Comparison of ENCODE assay signal across 26 mouse cellular contexts in genomic region chr16:36739404-36739930, GRCm38 (mm10). TPM values are rescaled to one million over a fixed set of nuclear protein-coding genes. Genes with fewer than 3 reads are reported as not detected.
DNase-seq lines count a peak whose midpoint lies in the region; ATAC-seq and TF ChIP-seq lines count a peak whose summit lies in the region.
"Had no signal": no experiment of that assay in that cellular context is flagged by ENCODE, and none has a peak within 500 bp of the region (broad histone marks: within the 10 kb centered on the region; RNA-seq: fewer than 3 reads in every experiment).

No protein-coding gene starts in this region.

- H3K4me3 ChIP-seq in kidney, embryonic 14.5 days (ENCODE audit: low read length), result no peak overlapping the region
- H3K4me3 ChIP-seq in kidney, postnatal 0 days (replicated peaks; ENCODE audit: low read depth, low read length), result no peak overlapping the region
- no peak overlapping the region for H3K4me3 ChIP-seq in hindbrain, embryonic 14.5 days (replicated peaks; ENCODE audit: low read length)
- H3K4me3 ChIP-seq: embryonic facial prominence, embryonic 13.5 days; forebrain, embryonic 10.5 days; forebrain, embryonic 13.5 days; gastrocnemius, adult 2 months; hindbrain, embryonic 12.5 days had no signal

- H3K27ac ChIP-seq in kidney, embryonic 14.5 days (ENCODE audit: low read depth, low read length), result no peak overlapping the region
- H3K27ac ChIP-seq in kidney, postnatal 0 days, result no peak overlapping the region
- H3K27ac ChIP-seq in hindbrain, embryonic 14.5 days, result no peak overlapping the region
- H3K27ac ChIP-seq: embryonic facial prominence, embryonic 13.5 days; forebrain, embryonic 10.5 days; forebrain, embryonic 13.5 days; gastrocnemius, adult 2 months; hindbrain, embryonic 12.5 days had no signal

- TF ChIP-seq CTCF in kidney, postnatal 0 days (IDR thresholded peaks at IDR 0.05; ENCODE audit: low read depth), result no peak

- 14% methylated on average over 4 of the region's 4 CpGs for WGBS in kidney, embryonic 14.5 days
- 17% methylated on average over 4 of the region's 4 CpGs for WGBS in kidney, postnatal 0 days
- 64% methylated on average over 4 of the region's 4 CpGs for WGBS in hindbrain, embryonic 14.5 days

- no peak overlapping the region for H3K9ac ChIP-seq in kidney, embryonic 14.5 days (ENCODE audit: low read depth, low read length)
- H3K9ac ChIP-seq in kidney, postnatal 0 days (ENCODE audit: low read depth, low read length), result no peak overlapping the region
- no peak overlapping the region for H3K9ac ChIP-seq in hindbrain, embryonic 14.5 days
- H3K9ac ChIP-seq: embryonic facial prominence, embryonic 13.5 days; forebrain, embryonic 13.5 days; hindbrain, embryonic 12.5 days had no signal

- no peaks in the 10 kb centered on the region for H3K9me3 ChIP-seq in kidney, embryonic 14.5 days (ENCODE audit: control insufficient read depth, low read length)
- no peaks in the 10 kb centered on the region for H3K9me3 ChIP-seq in kidney, postnatal 0 days (replicated peaks; ENCODE audit: low read length)
- no peaks in the 10 kb centered on the region for H3K9me3 ChIP-seq in hindbrain, embryonic 14.5 days (ENCODE audit: control insufficient read depth, low read length)
- H3K9me3 ChIP-seq: embryonic facial prominence, embryonic 13.5 days; forebrain, embryonic 10.5 days; forebrain, embryonic 13.5 days; hindbrain, embryonic 12.5 days had no signal

- no peaks in the 10 kb centered on the region for H3K4me1 ChIP-seq in kidney, embryonic 14.5 days (ENCODE audit: control insufficient read depth, insufficient read depth, low read length)
- H3K4me1 ChIP-seq in kidney, postnatal 0 days (replicated peaks; ENCODE audit: insufficient read depth, low read length), result no peaks in the 10 kb centered on the region
- H3K4me1 ChIP-seq in hindbrain, embryonic 14.5 days (replicated peaks; ENCODE audit: control insufficient read depth, insufficient read depth, low read length), result no peaks in the 10 kb centered on the region
- H3K4me1 ChIP-seq: embryonic facial prominence, embryonic 13.5 days; forebrain, embryonic 10.5 days; forebrain, embryonic 13.5 days; hindbrain, embryonic 12.5 days had no signal

- no peaks in the 10 kb centered on the region for H3K27me3 ChIP-seq in kidney, embryonic 14.5 days (ENCODE audit: control insufficient read depth, insufficient read depth, low read length)
- H3K27me3 ChIP-seq in kidney, postnatal 0 days (ENCODE audit: insufficient read depth, low read length), result no peaks in the 10 kb centered on the region
- H3K27me3 ChIP-seq in hindbrain, embryonic 14.5 days (ENCODE audit: control insufficient read depth, insufficient read depth, low read length), result no peaks in the 10 kb centered on the region
- H3K27me3 ChIP-seq: embryonic facial prominence, embryonic 13.5 days; forebrain, embryonic 13.5 days; hindbrain, embryonic 12.5 days had no signal

- no peaks in the 10 kb centered on the region for H3K36me3 ChIP-seq in kidney, embryonic 14.5 days (ENCODE audit: control insufficient read depth, insufficient read depth, low read length)
- no peaks in the 10 kb centered on the region for H3K36me3 ChIP-seq in kidney, postnatal 0 days (ENCODE audit: insufficient read depth, low read length)
- H3K36me3 ChIP-seq in hindbrain, embryonic 14.5 days (replicated peaks; ENCODE audit: control insufficient read depth, insufficient read depth), result no peaks in the 10 kb centered on the region
- H3K36me3 ChIP-seq: embryonic facial prominence, embryonic 13.5 days; forebrain, embryonic 10.5 days; hindbrain, embryonic 12.5 days had no signal

- peak; percentile 84 for ATAC-seq in kidney, embryonic 14.5 days (ENCODE audit: low FRiP score, low TSS enrichment)
- ATAC-seq in kidney, postnatal 0 days (replicated peaks; ENCODE audit: low FRiP score, low read depth), result no peak
- ATAC-seq in hindbrain, embryonic 14.5 days (ENCODE audit: low FRiP score), result no peak
- ATAC-seq: CD4-positive, CD25-positive, alpha-beta regulatory T cell, adult 4 months; forebrain, embryonic 13.5 days; forebrain, embryonic 16.5 days; hindbrain, embryonic 16.5 days; inflammation-experienced regulatory T-cells, adult 6 months had no signal

- no peak overlapping the region for H3K4me2 ChIP-seq in kidney, embryonic 14.5 days (replicated peaks; ENCODE audit: low read depth, low read length)
- no peak overlapping the region for H3K4me2 ChIP-seq in kidney, postnatal 0 days (ENCODE audit: low read length)
- no peak overlapping the region for H3K4me2 ChIP-seq in hindbrain, embryonic 14.5 days (replicated peaks)
- H3K4me2 ChIP-seq: embryonic facial prominence, embryonic 13.5 days; forebrain, embryonic 13.5 days; heart, embryonic 11.5 days; hindbrain, embryonic 12.5 days had no signal

- no peak for DNase-seq in kidney, adult 9 months
- peak; percentile 83 for DNase-seq in kidney, postnatal 0 days (ENCODE audit: low spot score)
- DNase-seq in kidney, adult 11 months, result no peak
- DNase-seq in hindlimb bud, embryonic 11.5 days (ENCODE audit: extremely low spot score, low read depth, low spot score), result peak; percentile 31
- no peak for DNase-seq in hindbrain, embryonic 14.5 days (ENCODE audit: low spot score)
- DNase-seq: adrenal gland, adult 8-10 months; adrenal gland, postnatal 25 days; cerebellum, adult 11-12 months; cerebellum, adult 8-10 months; cerebellum, postnatal 10 days; cerebellum, postnatal 36 days; gastrocnemius, adult 2 months; gastrocnemius, postnatal 14 days; heart, adult 11 months had no signal

RNA-seq across cellular contexts. Expression of gene Slc15a2, which starts 45.3 kb away (rescaled TPM):
- 5.5 and 12.3 TPM in 2 replicates for polyA plus RNA-seq in kidney, embryonic 14.5 days (2014; fragmentation: Nextera tagmentation; extraction: Ambion mirVana)
- polyA plus RNA-seq in kidney, postnatal 0 days (2015; fragmentation: Nextera tagmentation; extraction: Ambion mirVana), result 44.5 and 56.0 TPM in 2 replicates
- 14.9 and 16.3 TPM in 2 replicates for polyA plus RNA-seq in hindbrain, embryonic 14.5 days (2014; fragmentation: Nextera tagmentation; extraction: Ambion mirVana)
- polyA plus RNA-seq: C2C12 had no signal

RNA-seq across cellular contexts. Expression of gene Ildr1, which starts 45.7 kb away (rescaled TPM):
- polyA plus RNA-seq in kidney, embryonic 14.5 days (2014; fragmentation: Nextera tagmentation; extraction: Ambion mirVana), result 2.7 and 4.6 TPM in 2 replicates
- 16.1 TPM in 2 replicates for polyA plus RNA-seq in kidney, postnatal 0 days (2015; fragmentation: Nextera tagmentation; extraction: Ambion mirVana)
- 0.19 and 0.48 TPM in 2 replicates for polyA plus RNA-seq in hindbrain, embryonic 14.5 days (2014; fragmentation: Nextera tagmentation; extraction: Ambion mirVana)
- polyA plus RNA-seq: C2C12; forebrain, embryonic 13.5 days; heart, embryonic 11.5 days; heart, postnatal 0 days had no signal

Comparison
In these comparisons a context has a peak if more than half of its experiments do, and no peak if none do; other contexts are left out.
1. DNase-seq: peak in kidney, postnatal 0 days (single experiment) and hindlimb bud, embryonic 11.5 days (single experiment); none in kidney, adult 9 months (single experiment), kidney, adult 11 months (single experiment) and hindbrain, embryonic 14.5 days (single experiment).